Mouse (Mus musculus) lung, postnatal 0 days (tissue): ENCODE measurements around the gene Alk. TPM values are rescaled to one million over a fixed set of nuclear protein-coding genes. Genes with fewer than 3 reads are reported as not detected.
A peak's percentile ranks its signal among the peaks of the same experiment; 100 is the strongest.

ENCODE experiments used
- ATAC-seq: fragments of 200-750 bp; cut with Nextera tagmentation; 2 replicates; pipeline ENCODE4 v1.8.0; 2017; ENCODE audit warnings: moderate library complexity
- DNase-seq: peaks from one replicate; pipeline ENCODE4 v3.0.0-alpha.2; 2016; ENCODE audit warnings: low spot score
- H3K27ac ChIP-seq: fragments of 300-500 bp; sonication (generic); 2 replicates; pipeline ENCODE4 v1.5.1; 2014; ENCODE audit warnings: antibody characterized with exemption, mild to moderate bottlenecking, low read length, mixed read lengths
- H3K27me3 ChIP-seq: fragments of 300-500 bp; sonication (generic); replicated peaks from 2 replicates; pipeline ENCODE4 v1.6.1; 2014; ENCODE audit warnings: low read length, mixed read lengths; ENCODE audit not compliant: insufficient read depth
- H3K36me3 ChIP-seq: fragments of 300-500 bp; sonication (generic); 2 replicates; pipeline ENCODE4 v1.6.1; 2014; ENCODE audit warnings: low read length, mixed read lengths; ENCODE audit not compliant: insufficient read depth
- H3K4me1 ChIP-seq: fragments of 300-500 bp; sonication (generic); 2 replicates; pipeline ENCODE4 v1.6.1; 2014; ENCODE audit warnings: antibody characterized with exemption, low read depth, low read length, mixed read lengths; ENCODE audit not compliant: insufficient read depth
- H3K4me2 ChIP-seq: fragments of 300-500 bp; sonication (generic); replicated peaks from 2 replicates; pipeline ENCODE4 v1.6.1; 2014; ENCODE audit warnings: low read depth, mild to moderate bottlenecking, low read length, moderate library complexity, mixed read lengths
- H3K4me3 ChIP-seq: fragments of 300-500 bp; sonication (generic); 2 replicates; pipeline ENCODE4 v1.5.1; 2014; ENCODE audit warnings: low read depth, low read length
- H3K9ac ChIP-seq: fragments of 300-500 bp; sonication (generic); replicated peaks from 2 replicates; pipeline ENCODE4 v1.6.1; 2014; ENCODE audit warnings: low read depth, mild to moderate bottlenecking
- H3K9me3 ChIP-seq: fragments of 300-500 bp; sonication (generic); 2 replicates; pipeline ENCODE4 v1.6.1; 2016; ENCODE audit warnings: low read length, mixed read lengths
- CTCF ChIP-seq: IDR thresholded peaks from 2 replicates; pipeline ENCODE4 v1.5.1; 2016; ENCODE audit warnings: antibody characterized with exemption, mild to moderate bottlenecking
- EP300 ChIP-seq: IDR thresholded peaks from 2 replicates; pipeline ENCODE4 v1.6.1; 2016; ENCODE audit warnings: antibody characterized with exemption, mild to moderate bottlenecking, control low read depth
- WGBS: fragments of 180-500 bp; shearing (Covaris S2); extraction: QIAGEN DNeasy Blood & Tissue Kit; methylation state at CpG from one replicate; pipeline ENCODE4 v1.1.7; 2014; 5-methylcytosine and 5-hydroxymethylcytosine counted together
- polyA plus RNA-seq: library from polyadenylated mRNA; unstranded; fragments of >200 nt; fragmentation: Nextera tagmentation; extraction: Ambion mirVana; gene quantifications from 2 replicates; pipeline ENCODE4 v1.2.1, GENCODE M21; 2015

Gene Alk
- polyA plus RNA-seq, 1 experiment from 2014 or later, result not detected

- no peak for DNase-seq
- no peak overlapping the region for H3K9ac ChIP-seq
- no peaks in the 10 kb centered on the region for H3K4me1 ChIP-seq
- H3K27ac ChIP-seq, result no peak overlapping the region
- TF ChIP-seq EP300 (no peak), CTCF (no peak)
- no peak overlapping the region for H3K4me3 ChIP-seq
- 51% methylated on average over 3 of the region's 3 CpGs for WGBS
- H3K27me3 ChIP-seq, result no peaks in the 10 kb centered on the region
- H3K4me2 ChIP-seq, result no peak overlapping the region
- ATAC-seq, result no peak
- no peaks in the 10 kb centered on the region for H3K9me3 ChIP-seq
- no peaks in the 10 kb centered on the region for H3K36me3 ChIP-seq
These were observed 689.9 kb downstream of the Alk start for GRCm38 (mm10) chr17:71914541-71914940.

GRCm38 (mm10) chr17:71913188-71913587 lies 691.2 kb downstream of the Alk start:
- H3K4me3 ChIP-seq, result no peak overlapping the region
- H3K9ac ChIP-seq, result no peak overlapping the region
- TF ChIP-seq CTCF (no peak), EP300 (no peak)
- no peaks in the 10 kb centered on the region for H3K4me1 ChIP-seq
- no peaks in the 10 kb centered on the region for H3K27me3 ChIP-seq
- no peaks in the 10 kb centered on the region for H3K36me3 ChIP-seq
- no peaks in the 10 kb centered on the region for H3K9me3 ChIP-seq
- DNase-seq (no peak), ATAC-seq (no peak)
- no peak overlapping the region for H3K4me2 ChIP-seq
- WGBS, result 26% methylated on average over 3 of the region's 3 CpGs
- no peak overlapping the region for H3K27ac ChIP-seq

- ATAC-seq, result no peak
- Histone ChIP-seq H3K9ac (no peak overlapping the region), H3K4me2 (no peak overlapping the region), H3K4me1 (no peaks in the 10 kb centered on the region), H3K27me3 (no peaks in the 10 kb centered on the region), H3K36me3 (no peaks in the 10 kb centered on the region), H3K27ac (no peak overlapping the region), H3K4me3 (no peak overlapping the region), H3K9me3 (no peaks in the 10 kb centered on the region)
- peak; percentile 69 for TF ChIP-seq CTCF
- TF ChIP-seq EP300, result no peak
- no peak for DNase-seq
- WGBS, result 33% methylated on average over 3 of the region's 3 CpGs
These were observed 695.3 kb downstream of the Alk start for GRCm38 (mm10) chr17:71909107-71909506.

GRCm38 (mm10) chr17:71881369-71881768 lies 723.1 kb downstream of the Alk start:
- ATAC-seq (no peak), DNase-seq (no peak)
- Histone ChIP-seq H3K27ac (no peak overlapping the region), H3K9me3 (no peaks in the 10 kb centered on the region), H3K4me1 (no peaks in the 10 kb centered on the region), H3K9ac (no peak overlapping the region), H3K27me3 (no peaks in the 10 kb centered on the region), H3K4me2 (no peak overlapping the region), H3K36me3 (no peaks in the 10 kb centered on the region), H3K4me3 (no peak overlapping the region)
- no peak for TF ChIP-seq CTCF
- TF ChIP-seq EP300, result no peak
- WGBS, result 73% methylated on average over 6 of the region's 6 CpGs

- no peak overlapping the region for H3K27ac ChIP-seq
- no peaks in the 10 kb centered on the region for H3K4me1 ChIP-seq
- H3K4me2 ChIP-seq, result no peak overlapping the region
- H3K4me3 ChIP-seq, result no peak overlapping the region
- no peak for DNase-seq
- no peaks in the 10 kb centered on the region for H3K9me3 ChIP-seq
- 76% methylated on average over 7 of the region's 7 CpGs for WGBS
- H3K27me3 ChIP-seq, result no peaks in the 10 kb centered on the region
- TF ChIP-seq CTCF (no peak), EP300 (no peak)
- no peak for ATAC-seq
- H3K36me3 ChIP-seq, result no peaks in the 10 kb centered on the region
- H3K9ac ChIP-seq, result no peak overlapping the region
These were observed 728.9 kb downstream of the Alk start for GRCm38 (mm10) chr17:71875492-71875891.

- H3K27ac ChIP-seq, result no peak overlapping the region
- TF ChIP-seq EP300 (no peak), CTCF (no peak)
- H3K9ac ChIP-seq, result no peak overlapping the region
- H3K4me2 ChIP-seq, result no peak overlapping the region
- no peaks in the 10 kb centered on the region for H3K4me1 ChIP-seq
- H3K9me3 ChIP-seq, result no peaks in the 10 kb centered on the region
- ATAC-seq, result no peak
- no peaks in the 10 kb centered on the region for H3K36me3 ChIP-seq
- no peak overlapping the region for H3K4me3 ChIP-seq
- WGBS, result 81% methylated on average over 9 of the region's 9 CpGs
- no peaks in the 10 kb centered on the region for H3K27me3 ChIP-seq
- no peak for DNase-seq
These were observed 729.6 kb downstream of the Alk start for GRCm38 (mm10) chr17:71874795-71875194.

- Histone ChIP-seq H3K9ac (no peak overlapping the region), H3K36me3 (no peaks in the 10 kb centered on the region), H3K4me2 (no peak overlapping the region), H3K4me1 (no peaks in the 10 kb centered on the region), H3K9me3 (no peaks in the 10 kb centered on the region), H3K4me3 (no peak overlapping the region), H3K27me3 (0 out of 2 replicates have a peak, but pooled peaks cover 5% of the 10 kb centered on the region), H3K27ac (no peak overlapping the region)
- peak; percentile 85 for TF ChIP-seq CTCF
- TF ChIP-seq EP300, result no peak
- 30% methylated on average over 6 of the region's 6 CpGs for WGBS
- no peak for ATAC-seq
- peak; percentile 59 for DNase-seq
These were observed 730.4 kb downstream of the Alk start for GRCm38 (mm10) chr17:71874077-71874476.
